Comparison of ENCODE assay signal across 7 mouse cellular contexts in genomic region chr11:88180467-88180958, GRCm38 (mm10). TPM values are rescaled to one million over a fixed set of nuclear protein-coding genes. Genes with fewer than 3 reads are reported as not detected.
DNase-seq lines count a peak whose midpoint lies in the region; ATAC-seq and TF ChIP-seq lines count a peak whose summit lies in the region.

No protein-coding gene starts in this region.

- peak; percentile 44 for ATAC-seq in forebrain, postnatal 0 days
- ATAC-seq in cerebellum, adult (ENCODE audit: insufficient number of reproducible peaks, low FRiP score, low TSS enrichment): no peak

- no peak for DNase-seq in testis, postnatal 14 days (ENCODE audit: low spot score)
- no peak for DNase-seq in forebrain, postnatal 0 days
- DNase-seq in limb, embryonic 10.5 days (ENCODE audit: low spot score): no peak
- DNase-seq in right cerebral cortex, postnatal 36 days (ENCODE audit: low spot score in 2 of 2): no peak

- no peaks in the 10 kb centered on the region for H3K36me3 ChIP-seq in testis, adult 2 months (ENCODE audit: control insufficient read depth, insufficient read depth, low read length)
- peaks cover 31% of the 10 kb centered on the region; the same call in 1 of the 2 replicates for H3K36me3 ChIP-seq in forebrain, postnatal 0 days (ENCODE audit: insufficient read depth)
- H3K36me3 ChIP-seq in limb, embryonic 10.5 days: peaks cover 52% of the 10 kb centered on the region
- H3K36me3 ChIP-seq in small intestine, adult 2 months (ENCODE audit: control insufficient read depth, insufficient read depth, low read length): no peaks in the 10 kb centered on the region

- no peak for TF ChIP-seq CTCF in testis, adult 2 months (IDR thresholded peaks at IDR 0.05; ENCODE audit: control insufficient read depth, insufficient read depth, insufficient replicate concordance, low read depth, low read length)
- TF ChIP-seq CTCF in forebrain, postnatal 0 days (IDR thresholded peaks at IDR 0.05; ENCODE audit: low read depth): no peak
- TF ChIP-seq CTCF in small intestine, adult 2 months (IDR thresholded peaks at IDR 0.05; ENCODE audit: extremely low read depth, insufficient read length, insufficient replicate concordance, low read depth, low read length): no peak

- no peak overlapping the region for H3K4me2 ChIP-seq in forebrain, postnatal 0 days (ENCODE audit: low read depth)

- WGBS in forebrain, postnatal 0 days: 9% methylated on average over 6 of the region's 6 CpGs
- WGBS in limb, embryonic 10.5 days: 26% methylated on average over 6 of the region's 6 CpGs
- WGBS in small intestine, adult 2 months: 60% methylated on average over 6 of the region's 6 CpGs

- no peak for TF ChIP-seq POLR2A in testis, adult 2 months (IDR thresholded peaks at IDR 0.05; ENCODE audit: control insufficient read depth, low read depth, low read length)
- no peak for TF ChIP-seq POLR2A in small intestine, adult 2 months (IDR thresholded peaks at IDR 0.05; ENCODE audit: low read depth, low read length)

- no peaks in the 10 kb centered on the region; the same call in 1 of the 2 replicates for H3K4me1 ChIP-seq in testis, adult 2 months (ENCODE audit: control insufficient read depth, insufficient read depth, low read length)
- H3K4me1 ChIP-seq in forebrain, postnatal 0 days (ENCODE audit: insufficient read depth): peaks cover 13% of the 10 kb centered on the region
- H3K4me1 ChIP-seq in limb, embryonic 10.5 days: peaks cover 46% of the 10 kb centered on the region
- no peaks in the 10 kb centered on the region; the same call in 1 of the 2 replicates for H3K4me1 ChIP-seq in small intestine, adult 2 months (ENCODE audit: control insufficient read depth, insufficient read depth, insufficient read length, low read length)

- no peak overlapping the region for H3K9ac ChIP-seq in forebrain, postnatal 0 days

- H3K27me3 ChIP-seq in testis, adult 2 months (ENCODE audit: control insufficient read depth, insufficient read depth, low read length): no peaks in the 10 kb centered on the region
- H3K27me3 ChIP-seq in forebrain, postnatal 0 days (ENCODE audit: insufficient read depth, low read length): no peaks in the 10 kb centered on the region
- no peaks in the 10 kb centered on the region for H3K27me3 ChIP-seq in limb, embryonic 10.5 days (ENCODE audit: low read depth, poor library complexity, severe bottlenecking)
- H3K27me3 ChIP-seq in small intestine, adult 2 months (ENCODE audit: control insufficient read depth, insufficient read depth, low read length): no peaks in the 10 kb centered on the region

- peak overlapping the region; percentile 46 for H3K27ac ChIP-seq in testis, adult 2 months (ENCODE audit: control insufficient read depth, insufficient read depth, low read depth, low read length)
- H3K27ac ChIP-seq in forebrain, postnatal 0 days (ENCODE audit: low read depth, low read length): peak overlapping the region; percentile 41
- H3K27ac ChIP-seq in limb, embryonic 10.5 days: peak overlapping the region; percentile 88
- H3K27ac ChIP-seq in small intestine, adult 2 months (ENCODE audit: insufficient read depth, low read depth, low read length): peak overlapping the region; percentile 73

- no peaks in the 10 kb centered on the region for H3K9me3 ChIP-seq in forebrain, postnatal 0 days (ENCODE audit: low read length)
- no peaks in the 10 kb centered on the region for H3K9me3 ChIP-seq in limb, embryonic 10.5 days (replicated peaks)

- no peak overlapping the region for H3K4me3 ChIP-seq in testis, adult 2 months (ENCODE audit: control insufficient read depth, low read depth, low read length)
- no peak overlapping the region for H3K4me3 ChIP-seq in forebrain, postnatal 0 days (ENCODE audit: low read depth, low read length)
- H3K4me3 ChIP-seq in limb, embryonic 10.5 days: peak overlapping the region; percentile 26
- no peak overlapping the region for H3K4me3 ChIP-seq in small intestine, adult 2 months (ENCODE audit: low read depth, low read length)

RNA-seq across cellular contexts. Expression of gene Mrps23, which starts 23.7 kb away (rescaled TPM):
- 29.8 and 46.7 TPM in 2 replicates for polyA plus RNA-seq in testis, adult 2 months (2012; rRNA removed)
- total RNA-seq in forebrain, postnatal 0 days (2014; rRNA removed): 39.0 and 57.5 TPM in 2 replicates
- 70.7 and 71.5 TPM in 2 replicates for polyA plus RNA-seq in forebrain, postnatal 0 days (2015; fragmentation: Nextera tagmentation; extraction: Ambion mirVana)
- 57.9 and 68.1 TPM in 2 replicates for polyA plus RNA-seq in limb, embryonic 10.5 days (2016; fragmentation: Nextera tagmentation; extraction: Ambion mirVana)
- polyA plus RNA-seq in small intestine, adult 2 months (2012; rRNA removed): 9.4 and 17.5 TPM in 2 replicates
